Mouse (Mus musculus): ENCODE data around the gene Ranbp17.
A peak's percentile ranks its signal among the peaks of the same experiment; 100 is the strongest.
"Not testable (repeated sequence)": the region's sequence is repeated elsewhere in the genome, so short reads cannot be mapped to it uniquely, and the experiment has no call there.

The Ranbp17 gene

DNA sequence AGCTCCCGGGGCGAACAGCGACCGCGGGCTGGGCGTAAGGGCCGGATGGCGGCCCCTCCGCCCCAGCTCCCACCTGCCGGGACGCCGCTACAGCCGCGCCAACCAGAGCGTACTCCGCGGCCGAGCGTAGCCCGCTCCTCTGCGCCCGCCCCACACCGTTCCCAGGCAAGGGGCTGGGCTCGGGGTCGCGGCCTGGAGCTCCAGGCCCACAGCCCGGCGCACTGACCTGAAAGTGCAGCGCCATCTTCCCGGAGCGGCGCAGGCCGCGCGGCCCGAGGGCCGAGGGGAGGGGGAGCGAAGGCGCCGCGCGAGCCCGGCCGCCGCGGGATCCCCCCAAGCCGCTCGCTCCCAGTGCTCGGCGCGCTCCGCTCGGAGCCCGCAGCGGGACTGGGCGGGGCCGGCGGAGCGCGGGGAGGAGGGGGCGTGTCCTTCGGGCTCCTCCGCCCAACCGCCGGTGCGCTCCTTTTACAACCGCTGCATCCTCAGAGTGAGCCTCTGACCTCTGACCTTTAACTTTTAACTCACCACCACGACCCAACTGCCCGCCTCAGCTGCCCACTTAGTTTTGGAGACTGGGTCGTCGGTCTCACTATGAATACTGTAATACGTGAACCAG lies at the start of gene Ranbp17:
Ranbp17 (minus strand) TSS at position 371 of the 616 bp plus-strand sequence.
- peak in 1 of 2 experiments; percentile 45 for DNase-seq (ENCODE audit: low spot score in 2 of 2)

DNA sequence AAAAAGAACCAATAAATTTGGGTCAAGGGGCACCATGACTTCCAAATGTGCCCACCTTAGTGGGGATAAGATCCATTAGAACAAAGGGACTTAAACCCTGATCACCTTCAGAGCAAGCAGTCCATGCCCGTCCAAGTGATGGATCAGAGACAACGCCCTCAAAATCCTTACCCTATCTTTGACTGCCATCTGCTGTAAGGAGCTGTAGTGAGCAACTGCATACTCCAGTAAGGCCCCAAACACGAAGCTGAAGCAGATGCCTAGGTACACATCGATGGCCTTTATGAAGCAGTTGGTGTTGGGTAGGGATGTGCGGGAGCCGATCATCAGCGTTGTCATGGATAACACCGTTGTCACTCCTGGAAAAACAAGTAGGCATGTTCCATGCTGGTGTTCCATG lies 40.6 kb upstream of the Ranbp17 start:
- no peak for DNase-seq (ENCODE audit: low spot score in 2 of 2)

DNA sequence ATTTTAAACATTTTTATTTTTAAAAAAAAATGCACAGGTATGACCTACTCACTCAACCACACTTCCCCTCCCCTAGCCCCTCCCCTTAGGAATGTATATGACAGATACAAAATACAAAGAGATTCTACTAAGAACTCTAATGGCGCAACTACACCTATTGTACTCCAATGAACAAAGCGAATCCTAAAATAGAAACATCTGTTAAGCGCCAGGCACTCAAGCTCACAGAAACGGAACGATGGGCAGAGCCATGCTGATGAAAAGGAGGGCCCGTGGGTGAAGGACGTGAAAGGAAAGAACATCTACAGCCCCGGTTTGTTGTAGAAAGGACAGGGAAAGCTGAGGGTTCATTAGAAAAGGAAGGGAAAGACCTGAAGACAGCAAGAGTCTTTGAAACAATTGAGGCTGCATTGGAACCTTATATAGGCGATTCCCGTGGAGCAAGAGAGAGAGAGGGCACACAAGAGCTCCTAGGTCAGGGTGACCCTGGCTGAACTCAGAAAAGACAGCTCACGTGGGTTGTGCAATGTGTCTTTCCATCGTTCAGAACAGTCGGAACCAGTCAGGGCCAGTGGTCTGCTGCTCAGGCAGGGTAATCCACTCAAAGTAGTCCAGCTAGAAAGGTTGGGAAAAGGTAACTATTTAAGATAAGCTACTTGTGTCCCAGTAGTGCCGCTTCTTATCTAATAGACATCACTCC lies 37.5 kb upstream of the Ranbp17 start:
- no peak for DNase-seq (ENCODE audit: low spot score in 2 of 2)

DNA sequence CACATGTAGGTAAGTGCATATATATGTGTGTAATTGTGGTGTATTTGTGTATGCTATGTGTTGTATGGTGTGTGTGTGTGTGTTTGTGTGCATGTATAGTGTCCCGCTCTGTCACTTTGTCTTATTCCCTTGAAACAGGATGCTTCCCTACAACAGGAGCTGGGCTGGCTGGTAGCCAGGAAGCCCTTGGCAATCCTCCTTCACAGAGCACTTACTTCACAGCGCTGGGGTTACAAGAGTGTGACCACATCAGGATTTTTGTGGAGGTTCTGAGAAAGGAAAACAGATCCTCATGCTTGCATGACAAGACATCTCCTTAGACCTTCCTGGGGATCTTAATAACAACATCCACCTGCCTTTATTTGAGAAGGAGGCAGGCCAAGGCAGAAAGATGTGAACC lies 33.8 kb upstream of the Ranbp17 start:
- no peak for DNase-seq (ENCODE audit: low spot score in 2 of 2)

DNA sequence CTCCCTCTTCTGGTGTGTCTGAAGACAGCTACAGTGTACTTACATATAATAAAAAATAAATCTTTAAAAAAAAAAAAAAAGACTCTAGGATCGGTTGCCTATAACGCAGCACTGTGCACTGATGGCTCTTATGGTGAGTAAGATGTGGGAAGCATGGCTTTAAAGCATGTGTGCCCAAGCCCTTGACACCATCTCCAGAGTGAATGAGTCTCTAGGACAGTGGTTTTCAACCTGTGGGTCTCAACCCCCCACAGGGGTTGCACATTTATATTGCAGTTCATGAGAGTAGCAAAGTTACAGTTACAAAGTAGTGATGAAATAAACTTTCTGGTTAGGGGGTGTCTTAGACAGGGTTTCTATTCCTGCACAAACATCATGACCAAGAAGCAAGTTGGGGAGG lies 31.4 kb upstream of the Ranbp17 start:
- DNase-seq (ENCODE audit: low spot score in 2 of 2) = no peak

GRCm38 (mm10) chr11:33544121-33544520 lies 30.6 kb upstream of the Ranbp17 start:
- DNase-seq (ENCODE audit: low spot score in 2 of 2) = no peak

- DNase-seq (ENCODE audit: low spot score in 2 of 2) = no peak
Observed at GRCm38 (mm10) chr11:33537390-33538125, 24.0 kb upstream of the Ranbp17 start.

DNA sequence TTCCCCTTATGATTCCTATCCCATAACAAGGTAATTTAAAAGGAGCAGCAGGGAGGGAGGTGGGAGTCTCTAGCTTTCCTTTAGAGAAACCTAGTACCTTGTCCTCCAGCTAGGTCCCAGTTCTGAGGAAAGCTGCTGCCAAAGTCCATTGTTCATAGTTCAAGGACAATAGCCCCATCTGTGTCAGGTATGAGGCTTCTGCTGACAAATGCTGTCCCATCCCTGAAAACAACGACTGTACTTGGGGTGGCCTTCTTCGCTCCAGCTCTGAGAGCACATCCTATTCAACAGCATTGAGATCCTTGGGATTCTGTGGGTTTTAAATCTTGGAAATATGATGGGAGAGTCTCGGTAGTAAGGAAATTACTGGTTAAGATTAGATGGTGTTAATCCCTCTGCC lies 23.1 kb upstream of the Ranbp17 start:
- no peak for DNase-seq (ENCODE audit: low spot score in 2 of 2)

- no peak for DNase-seq (ENCODE audit: low spot score in 2 of 2)
Observed at GRCm38 (mm10) chr11:33534541-33534940, 21.0 kb upstream of the Ranbp17 start.

DNA sequence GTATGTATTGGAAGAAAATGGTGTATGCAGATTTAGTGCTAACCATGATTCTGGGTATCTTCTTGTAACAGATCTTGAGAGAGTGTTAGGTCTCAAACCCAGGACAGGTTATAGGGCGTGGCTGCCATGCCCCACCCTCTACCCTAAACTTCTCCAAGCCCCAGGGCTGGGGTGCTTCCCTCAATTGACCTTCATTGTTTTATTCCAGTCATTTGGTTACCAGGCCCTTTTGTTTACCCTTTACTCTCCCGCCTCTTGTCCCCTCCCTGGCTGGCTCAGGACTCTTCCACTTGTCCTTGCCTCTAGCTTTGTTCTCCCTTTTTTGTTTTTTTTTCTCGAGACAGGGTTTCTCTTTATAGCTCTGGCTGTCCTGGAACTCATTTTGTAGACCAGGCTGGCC lies 20.0 kb upstream of the Ranbp17 start:
- DNase-seq (ENCODE audit: low spot score in 2 of 2) = no peak

GRCm38 (mm10) chr11:33529576-33529975 lies 16.0 kb upstream of the Ranbp17 start:
- DNase-seq (ENCODE audit: low spot score in 2 of 2) = no peak

- DNase-seq (ENCODE audit: low spot score in 2 of 2) = peak; percentile 48 to 53
Observed at GRCm38 (mm10) chr11:33512854-33513375, 631 bp downstream of the Ranbp17 start.

- no peak for DNase-seq (ENCODE audit: low spot score in 2 of 2)
Observed at GRCm38 (mm10) chr11:33509401-33509800, 4.1 kb downstream of the Ranbp17 start.

- no peak for DNase-seq (ENCODE audit: low spot score in 2 of 2)
Observed at GRCm38 (mm10) chr11:33485746-33486145, 27.8 kb downstream of the Ranbp17 start.

DNA sequence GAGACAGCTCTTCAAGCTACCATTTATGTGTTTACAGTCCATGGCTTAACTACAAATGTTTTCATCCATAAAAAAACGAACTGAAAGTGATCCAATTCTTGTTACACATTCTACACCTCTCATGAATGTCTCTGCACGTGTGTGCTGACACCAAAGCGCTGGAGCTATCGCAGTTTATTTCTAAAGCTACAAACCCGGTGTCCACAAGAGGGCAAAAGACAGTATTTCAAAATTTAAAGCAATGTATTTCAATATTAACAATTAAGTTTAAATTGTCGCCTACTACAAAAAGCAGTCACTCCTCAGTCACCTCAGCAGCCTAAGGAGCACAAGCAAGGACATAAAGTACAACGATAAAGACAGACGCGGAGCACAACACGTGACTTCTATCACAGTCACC lies 33.1 kb downstream of the Ranbp17 start:
- no peak for DNase-seq (ENCODE audit: low spot score in 2 of 2)

DNA sequence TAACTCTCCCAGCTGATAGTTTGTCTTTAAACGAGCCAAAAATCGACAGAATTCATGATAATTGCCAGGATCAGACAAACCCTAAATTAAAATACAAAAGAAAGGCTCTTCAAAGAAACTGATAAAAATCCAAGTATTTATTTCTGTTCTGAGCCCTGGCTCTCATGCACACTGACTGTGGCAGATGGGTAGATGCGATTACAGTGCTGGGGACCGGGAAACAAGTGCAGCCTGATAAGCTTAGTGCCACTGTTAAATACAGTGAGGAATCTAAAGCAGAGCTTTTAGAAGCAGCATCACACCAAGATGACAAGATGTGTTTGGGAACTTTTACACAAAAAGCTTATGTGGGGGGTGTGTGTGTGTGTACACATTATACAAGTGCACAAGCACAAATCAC lies 34.3 kb downstream of the Ranbp17 start:
- no peak for DNase-seq (ENCODE audit: low spot score in 2 of 2)

DNA sequence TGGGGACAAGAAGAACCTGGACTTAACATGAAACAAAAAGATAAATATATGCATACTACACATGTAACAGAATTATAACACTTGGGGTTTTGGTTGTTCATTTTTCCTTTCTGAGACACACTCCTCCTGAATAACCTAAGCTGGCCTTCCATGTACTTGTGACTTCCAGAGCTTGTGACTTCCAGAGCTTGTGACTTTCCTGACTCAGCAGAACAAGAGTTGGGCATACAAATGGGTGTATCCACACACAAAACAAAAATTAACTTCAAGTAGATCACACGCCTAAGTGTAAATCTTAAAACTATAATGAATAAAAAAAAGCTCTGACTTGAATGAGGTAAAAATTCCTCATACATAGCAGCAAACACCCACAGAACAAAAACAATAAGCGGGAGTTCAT lies 36.9 kb downstream of the Ranbp17 start:
- no peak for DNase-seq (ENCODE audit: low spot score in 2 of 2)

GRCm38 (mm10) chr11:33461172-33461571 lies 52.4 kb downstream of the Ranbp17 start:
- no peak for DNase-seq (ENCODE audit: low spot score in 2 of 2)

- DNase-seq (ENCODE audit: low spot score in 2 of 2) = no peak
Observed at GRCm38 (mm10) chr11:33454069-33454468, 59.5 kb downstream of the Ranbp17 start.

DNA sequence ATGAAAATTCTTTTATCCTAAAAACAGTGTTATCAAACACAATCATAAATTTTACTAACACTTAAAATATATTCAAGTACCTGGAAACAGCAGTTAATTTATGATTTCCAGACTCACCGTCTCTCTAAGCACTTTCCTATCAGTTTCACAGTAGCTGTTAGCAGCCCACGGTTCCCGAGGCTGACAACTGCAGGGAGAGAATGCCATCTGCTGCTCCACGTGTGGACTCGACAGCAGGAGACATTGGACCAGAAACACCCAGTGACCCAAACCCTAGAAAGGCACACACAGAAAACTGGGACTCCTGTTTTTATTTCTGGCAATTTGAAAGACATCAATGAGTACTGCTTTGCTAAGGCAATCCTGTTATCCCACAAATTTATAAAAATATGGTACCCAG lies 79.7 kb downstream of the Ranbp17 start:
- DNase-seq (ENCODE audit: low spot score in 2 of 2) = no peak

DNA sequence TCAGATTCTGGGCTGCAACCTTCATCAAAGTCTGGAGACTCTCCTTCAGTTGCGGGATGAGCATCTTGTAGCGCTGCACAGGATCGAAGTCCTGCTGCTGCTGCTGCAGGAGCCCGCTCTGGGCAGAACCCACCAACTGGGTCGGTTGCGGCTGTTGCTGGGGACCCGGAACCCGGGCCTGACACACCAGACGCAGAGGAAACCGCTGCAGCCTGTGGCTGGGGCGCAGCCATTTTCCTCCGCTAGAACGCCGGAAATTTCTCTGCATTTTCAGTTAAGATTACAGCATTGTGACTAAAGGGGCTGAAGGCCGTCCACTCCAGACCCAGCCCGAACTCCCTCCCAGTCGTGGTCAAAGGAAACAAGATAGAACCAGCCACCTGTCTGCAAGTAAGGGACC lies 85.3 kb downstream of the Ranbp17 start:
- not testable (repeated sequence) for DNase-seq (ENCODE audit: low spot score in 2 of 2)

DNA sequence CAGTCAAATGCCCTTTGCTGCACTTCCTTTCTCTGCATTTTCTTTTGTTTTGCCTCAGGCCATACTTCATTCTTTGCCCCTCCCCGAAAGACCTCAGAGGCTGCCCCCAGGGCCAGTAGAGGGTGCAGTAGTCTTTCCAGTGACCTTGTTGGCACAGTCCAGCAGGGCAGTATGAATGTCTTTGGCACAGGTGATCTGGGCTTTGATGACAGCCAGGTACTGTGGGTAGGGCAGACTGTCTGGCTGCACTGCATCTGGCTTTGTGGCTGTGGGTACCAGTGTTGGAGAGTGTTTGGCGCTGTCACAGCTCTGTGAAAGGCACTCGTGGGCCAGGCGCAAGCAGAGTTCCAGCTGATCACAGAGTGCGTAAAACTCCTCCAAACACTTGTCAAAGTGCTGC lies 85.8 kb downstream of the Ranbp17 start:
- not testable (repeated sequence) for DNase-seq (ENCODE audit: low spot score in 2 of 2)

- DNase-seq (ENCODE audit: low spot score in 2 of 2) = no peak
Observed at GRCm38 (mm10) chr11:33422226-33422625, 91.3 kb downstream of the Ranbp17 start.
